Mouse (Mus musculus): ENCODE measurements at regions not wholly inside any gene's neighbourhood (a gene's known extent, or its start where the extent isn't known, plus 50 kb on each side); places are given as distances from the start of the nearest gene placed in this dataset.

- no peak for TF ChIP-seq CTCF (IDR thresholded peaks at IDR 0.05; ENCODE audit: low read depth)
- no peak for TF ChIP-seq EP300 (IDR thresholded peaks at IDR 0.05; ENCODE audit: low read depth)
Observed at GRCm38 (mm10) chr15:97458748-97459221, 211.7 kb upstream of the Amigo2 start.

Measured in liver, embryonic 14.5 days (tissue).